In the genomic region with DNA sequence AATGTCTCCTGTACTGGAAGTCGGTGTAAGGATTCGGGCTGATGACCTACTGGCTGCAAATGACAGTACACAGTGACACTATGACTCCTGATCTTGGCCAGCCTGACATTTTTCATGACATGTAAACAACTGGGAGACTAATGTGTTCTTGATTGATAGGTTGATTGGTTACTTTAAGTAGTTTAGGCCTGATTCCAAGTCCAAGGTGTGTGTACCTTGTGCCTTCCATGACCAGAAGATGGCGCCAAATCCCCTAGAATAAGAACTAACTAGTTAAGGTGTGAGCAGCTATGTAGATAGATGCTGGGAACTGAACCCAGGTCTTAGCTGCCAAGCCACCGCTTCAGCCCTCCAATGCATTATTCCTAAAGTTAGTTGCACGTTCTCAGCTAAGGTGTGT, we compare ENCODE assay signal across 9 mouse cellular contexts. TPM values are rescaled to one million over a fixed set of nuclear protein-coding genes. Genes with fewer than 3 reads are reported as not detected.
DNase-seq lines count a peak whose midpoint lies in the region; ATAC-seq lines count a peak whose summit lies in the region.
"Had no signal": no experiment of that assay in that cellular context is flagged by ENCODE, and none has a peak within 500 bp of the region (broad histone marks: within the 10 kb centered on the region; RNA-seq: fewer than 3 reads in every experiment).

No protein-coding gene starts in this region.

- no peak overlapping the region for H3K4me3 ChIP-seq in hindbrain, embryonic 10.5 days
- H3K4me3 ChIP-seq in hindbrain, embryonic 12.5 days: no peak overlapping the region
- no peak overlapping the region for H3K4me3 ChIP-seq in embryonic facial prominence, embryonic 14.5 days (ENCODE audit: low read depth, low read length)
- no peak overlapping the region for H3K4me3 ChIP-seq in liver, embryonic 13.5 days (replicated peaks)

- no peak overlapping the region for H3K27ac ChIP-seq in hindbrain, embryonic 10.5 days
- H3K27ac ChIP-seq in hindbrain, embryonic 12.5 days: no peak overlapping the region
- H3K27ac ChIP-seq in embryonic facial prominence, embryonic 14.5 days (replicated peaks; ENCODE audit: low read depth, low read length): no peak overlapping the region
- no peak overlapping the region for H3K27ac ChIP-seq in liver, embryonic 13.5 days
- H3K27ac ChIP-seq: lung, embryonic 15.5 days had no signal

- H3K9ac ChIP-seq in hindbrain, embryonic 12.5 days: no peak overlapping the region
- no peak overlapping the region for H3K9ac ChIP-seq in embryonic facial prominence, embryonic 14.5 days (ENCODE audit: low read depth, low read length)
- no peak overlapping the region for H3K9ac ChIP-seq in liver, embryonic 13.5 days

- peaks cover 10% of the 10 kb centered on the region for H3K36me3 ChIP-seq in hindbrain, embryonic 10.5 days
- peaks cover 2% of the 10 kb centered on the region; the same call in 1 of the 2 replicates for H3K36me3 ChIP-seq in hindbrain, embryonic 12.5 days
- H3K36me3 ChIP-seq in embryonic facial prominence, embryonic 14.5 days (ENCODE audit: control insufficient read depth, insufficient read depth, low read length): peaks cover 9% of the 10 kb centered on the region
- H3K36me3 ChIP-seq in liver, embryonic 13.5 days: peaks cover 4% of the 10 kb centered on the region; the same call in 1 of the 2 replicates

- no peak overlapping the region for H3K4me2 ChIP-seq in hindbrain, embryonic 12.5 days (replicated peaks)
- no peak overlapping the region for H3K4me2 ChIP-seq in embryonic facial prominence, embryonic 14.5 days (ENCODE audit: low read depth, low read length)
- no peak overlapping the region for H3K4me2 ChIP-seq in liver, embryonic 13.5 days

- H3K27me3 ChIP-seq in hindbrain, embryonic 10.5 days (ENCODE audit: insufficient read depth, poor library complexity, severe bottlenecking): no peaks in the 10 kb centered on the region
- H3K27me3 ChIP-seq in hindbrain, embryonic 12.5 days: no peaks in the 10 kb centered on the region
- no peaks in the 10 kb centered on the region for H3K27me3 ChIP-seq in embryonic facial prominence, embryonic 14.5 days (replicated peaks; ENCODE audit: control insufficient read depth, insufficient read depth, low read length)
- no peaks in the 10 kb centered on the region for H3K27me3 ChIP-seq in liver, embryonic 13.5 days
- H3K27me3 ChIP-seq: lung, embryonic 15.5 days had no signal

- ATAC-seq in hindbrain, embryonic 12.5 days (ENCODE audit: low FRiP score): no peak
- no peak for ATAC-seq in embryonic facial prominence, embryonic 14.5 days (ENCODE audit: low read depth)
- ATAC-seq in liver, embryonic 13.5 days (ENCODE audit: low read depth): peak; percentile 42; the same call in 1 of the 2 replicates
- ATAC-seq in activated CD4-positive, CD25-positive, alpha-beta regulatory T cell, adult 4 months: no peak

- H3K9me3 ChIP-seq in hindbrain, embryonic 10.5 days: no peaks in the 10 kb centered on the region
- no peaks in the 10 kb centered on the region for H3K9me3 ChIP-seq in hindbrain, embryonic 12.5 days (replicated peaks)
- H3K9me3 ChIP-seq in embryonic facial prominence, embryonic 14.5 days (ENCODE audit: control insufficient read depth, low read length): no peaks in the 10 kb centered on the region
- H3K9me3 ChIP-seq in liver, embryonic 13.5 days (replicated peaks): no peaks in the 10 kb centered on the region
- H3K9me3 ChIP-seq: lung, embryonic 15.5 days had no signal

- WGBS in hindbrain, embryonic 10.5 days: 66% methylated on average over 5 of the region's 5 CpGs
- 66% methylated on average over 5 of the region's 5 CpGs for WGBS in hindbrain, embryonic 12.5 days
- 67% methylated on average over 5 of the region's 5 CpGs for WGBS in embryonic facial prominence, embryonic 14.5 days
- 71% methylated on average over 5 of the region's 5 CpGs for WGBS in liver, embryonic 13.5 days (ENCODE audit: insufficient replicate concordance)

- peak; percentile 23 for DNase-seq in hindbrain, embryonic 10.5 days (ENCODE audit: low spot score)
- DNase-seq in CD4-positive helper T cell, adult 2 months (ENCODE audit: low read depth, low spot score): peak; percentile 71
- DNase-seq in adipocyte (ENCODE audit: low spot score): peak; percentile 48
- peak; percentile 47 for DNase-seq in embryonic facial prominence, embryonic 14.5 days (ENCODE audit: low spot score)
- peak; percentile 57 for DNase-seq in liver, embryonic 13.5 days
- peak; percentile 67 to 81 for DNase-seq in spleen, postnatal 10 days (ENCODE audit: low spot score in 2 of 2)

- peaks cover 13% of the 10 kb centered on the region for H3K4me1 ChIP-seq in hindbrain, embryonic 10.5 days (replicated peaks)
- H3K4me1 ChIP-seq in hindbrain, embryonic 12.5 days: 0 out of 2 replicates have a peak, but pooled peaks cover 8% of the 10 kb centered on the region
- H3K4me1 ChIP-seq in embryonic facial prominence, embryonic 14.5 days (ENCODE audit: control insufficient read depth, insufficient read depth, low read length): no peaks in the 10 kb centered on the region
- H3K4me1 ChIP-seq in liver, embryonic 13.5 days (replicated peaks): peaks cover 19% of the 10 kb centered on the region

RNA-seq across cellular contexts. Expression of a gene that starts 13.9 kb away (rescaled TPM):
- 0.24 TPM in 1 of 2 replicates, not detected in the other for polyA plus RNA-seq in hindbrain, embryonic 10.5 days (2016; fragmentation: Nextera tagmentation; extraction: Ambion mirVana)
- 0.48 and 0.77 TPM in 2 replicates for polyA plus RNA-seq in hindbrain, embryonic 12.5 days (2016; fragmentation: Nextera tagmentation; extraction: Ambion mirVana)
- 0.43 and 0.96 TPM in 2 replicates for polyA plus RNA-seq in embryonic facial prominence, embryonic 14.5 days (2014; fragmentation: Nextera tagmentation; extraction: Ambion mirVana)
- polyA plus RNA-seq in liver, embryonic 13.5 days (2015; fragmentation: Nextera tagmentation; extraction: Ambion mirVana): 0.16 TPM in 1 of 2 replicates, not detected in the other
- polyA plus RNA-seq in activated CD4-positive, CD25-positive, alpha-beta regulatory T cell, adult 4 months (2017; shearing (Covaris generic)): not detected

RNA-seq across cellular contexts. Expression of a gene that starts 44.1 kb away (rescaled TPM):
- 4.3 and 4.6 TPM in 2 replicates for polyA plus RNA-seq in hindbrain, embryonic 10.5 days (2016; fragmentation: Nextera tagmentation; extraction: Ambion mirVana)
- 9.7 and 11.4 TPM in 2 replicates for polyA plus RNA-seq in hindbrain, embryonic 12.5 days (2016; fragmentation: Nextera tagmentation; extraction: Ambion mirVana)
- polyA plus RNA-seq in embryonic facial prominence, embryonic 14.5 days (2014; fragmentation: Nextera tagmentation; extraction: Ambion mirVana): 4.9 and 6.8 TPM in 2 replicates
- polyA plus RNA-seq in liver, embryonic 13.5 days (2015; fragmentation: Nextera tagmentation; extraction: Ambion mirVana): 9.7 and 10.0 TPM in 2 replicates
- polyA plus RNA-seq in activated CD4-positive, CD25-positive, alpha-beta regulatory T cell, adult 4 months (2017; shearing (Covaris generic)): 10 to 100 TPM in 1 of 2 experiments, 1 to 10 TPM in 1; 7.5 to 11.9 TPM

RNA-seq across cellular contexts. Expression of a gene that starts 50.8 kb away (rescaled TPM):
- 38.7 and 45.0 TPM in 2 replicates for polyA plus RNA-seq in hindbrain, embryonic 10.5 days (2016; fragmentation: Nextera tagmentation; extraction: Ambion mirVana)
- 55.3 and 56.2 TPM in 2 replicates for polyA plus RNA-seq in hindbrain, embryonic 12.5 days (2016; fragmentation: Nextera tagmentation; extraction: Ambion mirVana)
- polyA plus RNA-seq in embryonic facial prominence, embryonic 14.5 days (2014; fragmentation: Nextera tagmentation; extraction: Ambion mirVana): 46.1 and 51.2 TPM in 2 replicates
- polyA plus RNA-seq in liver, embryonic 13.5 days (2015; fragmentation: Nextera tagmentation; extraction: Ambion mirVana): 15.7 and 17.7 TPM in 2 replicates
- 10 to 100 TPM; 13.4 to 17.3 TPM for polyA plus RNA-seq in activated CD4-positive, CD25-positive, alpha-beta regulatory T cell, adult 4 months (2017; shearing (Covaris generic))

Comparison
In these comparisons a context has a peak if more than half of its experiments do, and no peak if none do; other contexts are left out.
1. DNase-seq: peak in every context shown above with its lines; median percentile 74 in spleen, postnatal 10 days; 71 in CD4-positive helper T cell, adult 2 months; 57 in liver, embryonic 13.5 days; 48 in adipocyte; 47 in embryonic facial prominence, embryonic 14.5 days; 23 in hindbrain, embryonic 10.5 days.